Mouse (Mus musculus): ENCODE results near the gene Tnik.

DNA sequence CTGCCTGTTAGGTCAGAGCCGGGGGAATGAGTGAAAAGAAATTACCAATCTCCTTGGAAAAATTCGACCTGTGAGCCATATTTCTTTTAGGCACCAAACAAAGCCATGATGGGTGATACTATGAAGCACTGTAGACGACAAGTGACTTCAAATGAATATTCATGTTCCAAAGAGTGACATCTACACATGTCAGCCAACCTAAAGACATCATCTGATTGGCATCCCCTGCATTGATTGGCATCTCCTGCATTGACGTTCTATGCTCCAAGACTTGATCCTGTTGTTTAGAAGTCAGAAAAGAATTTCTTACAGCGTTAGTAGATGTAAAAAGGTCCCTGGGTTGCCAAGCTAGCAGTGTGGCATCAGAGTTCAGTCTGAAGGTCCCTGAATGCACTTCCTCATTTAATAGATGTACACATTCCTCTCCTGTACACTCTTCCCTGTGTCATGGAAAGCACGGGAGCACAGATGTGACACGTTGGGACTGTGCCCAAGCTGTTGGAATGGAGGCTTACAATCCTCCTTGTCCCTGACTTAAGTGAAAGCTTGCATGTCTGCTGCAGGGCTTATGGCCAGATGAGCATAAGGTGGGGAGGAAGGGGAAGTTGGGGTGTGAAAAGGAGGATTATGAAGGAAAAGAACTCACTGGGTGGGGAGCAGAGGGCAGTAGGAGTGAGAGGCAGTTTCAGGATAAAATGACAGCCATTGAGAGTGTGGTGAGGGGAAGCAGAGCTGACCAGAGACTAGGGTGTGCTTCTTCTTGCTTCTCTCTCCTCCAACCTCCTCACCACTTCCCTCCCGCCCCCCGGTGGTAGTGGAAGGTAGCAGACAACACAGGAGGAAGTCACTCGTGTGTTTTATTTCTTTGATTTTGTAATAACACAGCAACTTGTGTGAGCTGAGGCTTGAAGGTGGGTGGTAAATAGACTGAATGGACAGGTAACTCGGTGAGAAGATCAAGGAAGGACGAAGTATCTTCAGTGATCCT is 301.6 kb downstream of the Tnik start:
- TF ChIP-seq CTCF (conservative IDR thresholded peaks at IDR 0.05; ENCODE audit: low read length) (peak; percentile 23), NANOG (IDR thresholded peaks at IDR 0.05; ENCODE audit: borderline replicate concordance, low read length) (no peak)

All from E14TG2a.4 (cell line).